Mouse (Mus musculus) liver, embryonic 14.5 days (tissue): ENCODE data around the gene Gpr3. TPM values are rescaled to one million over a fixed set of nuclear protein-coding genes. Genes with fewer than 3 reads are reported as not detected.
A peak's percentile ranks its signal among the peaks of the same experiment; 100 is the strongest.

Source experiments
- ATAC-seq: fragments of 200-750 bp; cut with Nextera tagmentation; 2 replicates; pipeline ENCODE4 v1.8.0; 2017; ENCODE audit warnings: moderate number of reproducible peaks, mild to moderate bottlenecking, moderate library complexity; ENCODE audit not compliant: insufficient read depth
- DNase-seq, 3 experiments: peaks; one replicate each; pipeline ENCODE4 v3.0.0-alpha.2; 2012 to 2013; ENCODE audit warnings: low read depth in 3 of 3, low spot score in 3 of 3
- H3K27ac ChIP-seq: fragments of 300-500 bp; sonication (generic); 2 replicates; pipeline ENCODE4 v1.5.1; 2014; ENCODE audit warnings: moderate library complexity, mild to moderate bottlenecking, control low read depth, inconsistent platforms
- H3K27me3 ChIP-seq: fragments of 300-500 bp; sonication (generic); 2 replicates; pipeline ENCODE4 v1.6.1; 2014; ENCODE audit warnings: mild to moderate bottlenecking, low read length, moderate library complexity; ENCODE audit not compliant: control insufficient read depth, insufficient read depth
- H3K36me3 ChIP-seq: fragments of 300-500 bp; sonication (generic); replicated peaks from 2 replicates; pipeline ENCODE4 v1.6.1; 2014; ENCODE audit warnings: low read depth; ENCODE audit not compliant: control insufficient read depth, insufficient read depth
- H3K4me1 ChIP-seq, 2 experiments: fragments of 200-500 bp in 1 of 2; fragments of 300-500 bp in 1 of 2; sonication (generic) in 1 of 2; replicated peaks; 2 replicates each; pipeline ENCODE4 v1.6.1; 2012 to 2014; ENCODE audit warnings: antibody characterized with exemption in 1 of 2, inconsistent platforms in 1 of 2, low read length in 1 of 2; ENCODE audit not compliant: control insufficient read depth in 2 of 2, insufficient read depth in 2 of 2
- H3K4me2 ChIP-seq: fragments of 300-500 bp; sonication (generic); 2 replicates; pipeline ENCODE4 v1.6.1; 2014; ENCODE audit warnings: low read depth, mild to moderate bottlenecking, control low read depth, moderate library complexity
- H3K4me3 ChIP-seq, 2 experiments: fragments of 200-500 bp in 1 of 2; fragments of 300-500 bp in 1 of 2; sonication (generic) in 1 of 2; 2 replicates each; pipeline ENCODE4 v1.5.1; 2012 to 2014; ENCODE audit warnings: low read depth in 2 of 2, low read length in 2 of 2, mild to moderate bottlenecking in 2 of 2, control low read depth in 1 of 2, inconsistent platforms in 1 of 2, moderate library complexity in 1 of 2; ENCODE audit not compliant: insufficient read depth in 1 of 2
- H3K9ac ChIP-seq: fragments of 300-500 bp; sonication (generic); replicated peaks from 2 replicates; pipeline ENCODE4 v1.6.1; 2014; ENCODE audit warnings: mild to moderate bottlenecking, control low read depth, moderate library complexity
- H3K9me3 ChIP-seq: fragments of 300-500 bp; sonication (generic); 2 replicates; pipeline ENCODE4 v1.6.1; 2016; ENCODE audit warnings: low read length, mixed read lengths; ENCODE audit not compliant: control insufficient read depth
- CTCF ChIP-seq: IDR thresholded peaks from 2 replicates; pipeline ENCODE4 v1.5.1; 2016; ENCODE audit warnings: antibody characterized with exemption, low read depth, control low read depth
- EP300 ChIP-seq: IDR thresholded peaks from 2 replicates; pipeline ENCODE4 v1.6.1; 2016; ENCODE audit warnings: antibody characterized with exemption, low read depth
- WGBS: fragments of 180-500 bp; shearing (Covaris S2); extraction: QIAGEN DNeasy Blood & Tissue Kit; methylation state at CpG from one replicate; pipeline ENCODE4 v1.1.7; 2014; ENCODE audit not compliant: insufficient replicate concordance; 5-methylcytosine and 5-hydroxymethylcytosine counted together
- polyA plus RNA-seq, 2 experiments: library from polyadenylated mRNA; depleted of rRNA in 1 of 2; stranded (reverse) in 1 of 2; unstranded in 1 of 2; fragments of >200 nt; fragmentation: Nextera tagmentation in 1 of 2; extraction: Ambion mirVana in 1 of 2; gene quantifications; 2 replicates each; pipeline versions ENCODE4 v1.2.1 to v1.2.3; 2012 to 2014

Gpr3 gene
- polyA plus RNA-seq, 2 experiments = not detected

DNA sequence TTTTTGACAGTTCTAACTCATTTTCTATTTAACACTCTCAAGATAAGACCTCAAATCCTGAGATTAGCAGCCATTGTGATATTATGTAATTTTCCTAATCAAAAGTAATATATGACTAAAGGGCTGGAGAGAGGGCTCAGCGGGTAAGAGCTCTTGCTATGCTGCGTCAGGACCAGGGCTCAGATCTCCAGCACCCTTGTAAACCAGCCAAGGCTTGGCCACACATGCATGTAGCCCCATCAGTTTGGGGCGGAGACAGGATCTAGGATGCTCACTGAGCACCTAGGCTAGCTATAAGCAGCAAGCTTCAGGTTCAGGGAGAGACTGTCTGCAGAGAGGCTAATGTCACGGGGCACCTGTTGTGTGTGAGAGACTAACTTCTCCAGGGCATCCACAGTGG, 39.9 kb downstream of the Gpr3 start:
- Histone ChIP-seq H3K4me1 (peaks cover 3 to 36% of the 10 kb centered on the region in 2 experiments), H3K27ac (no peak overlapping the region), H3K27me3 (no peaks in the 10 kb centered on the region), H3K9me3 (no peaks in the 10 kb centered on the region), H3K4me3 (no peak overlapping the region), H3K9ac (no peak overlapping the region), H3K36me3 (peaks cover 5% of the 10 kb centered on the region; the same call in 1 of the 2 replicates), H3K4me2 (no peak overlapping the region)
- 83% methylated on average over 4 of the region's 4 CpGs for WGBS
- ATAC-seq (no peak), DNase-seq (no peak)
- TF ChIP-seq EP300 = no peak
- no peak for TF ChIP-seq CTCF

DNA sequence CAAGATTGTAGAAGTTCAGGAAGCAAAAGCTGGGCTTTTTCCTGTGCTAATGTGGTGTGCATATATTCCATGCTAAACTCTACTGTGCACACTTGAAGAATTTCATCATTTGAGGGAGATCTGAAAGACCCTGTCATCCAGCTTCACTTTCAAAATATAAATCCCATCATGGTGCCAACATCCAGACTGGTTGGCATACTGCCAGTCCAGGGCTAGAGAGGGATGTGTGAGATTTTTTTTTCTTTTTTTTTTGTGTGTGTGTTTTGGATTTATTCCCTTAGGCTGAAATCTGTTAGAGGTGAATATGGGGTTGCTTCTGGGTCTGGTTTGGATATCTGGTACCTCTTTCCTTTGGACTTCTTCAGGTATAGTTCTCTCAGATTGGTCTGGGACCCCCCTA, 41.7 kb downstream of the Gpr3 start:
- DNase-seq = no peak
- no peak for TF ChIP-seq EP300
- no peak for TF ChIP-seq CTCF
- no peak for ATAC-seq
- H3K27ac ChIP-seq = no peak overlapping the region
- H3K4me2 ChIP-seq = no peak overlapping the region; the same call in 1 of the 2 replicates
- no peaks in the 10 kb centered on the region for H3K36me3 ChIP-seq
- no peak overlapping the region for H3K4me3 ChIP-seq
- no peaks in the 10 kb centered on the region for H3K27me3 ChIP-seq
- peaks cover 3 to 33% of the 10 kb centered on the region in 2 experiments for H3K4me1 ChIP-seq
- H3K9ac ChIP-seq = no peak overlapping the region
- no peaks in the 10 kb centered on the region for H3K9me3 ChIP-seq

DNA sequence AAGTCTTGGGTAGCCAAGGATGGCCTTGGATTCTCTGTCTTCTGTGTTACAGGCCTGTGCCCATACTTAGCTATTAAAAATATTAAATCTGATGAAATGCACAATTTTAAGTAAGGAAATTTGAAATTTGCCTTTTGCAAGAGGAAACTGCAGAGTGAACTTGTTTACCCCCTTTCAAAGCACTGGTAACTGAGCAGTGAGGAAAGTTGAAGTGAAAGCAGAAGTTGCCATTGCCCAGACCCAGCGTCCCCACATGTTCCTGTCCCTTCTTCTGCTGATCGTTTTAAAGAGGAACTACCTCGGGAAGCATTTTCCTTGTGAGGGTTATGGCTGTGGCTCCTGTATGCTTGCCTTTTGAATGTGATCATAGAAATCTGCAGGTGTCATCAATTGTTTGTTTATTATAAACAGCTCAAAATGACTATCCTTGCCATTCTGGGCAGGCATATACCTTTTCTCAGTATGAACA, 42.2 kb downstream of the Gpr3 start:
- WGBS = 15% methylated on average over 3 of the region's 3 CpGs
- no peak for TF ChIP-seq EP300
- TF ChIP-seq CTCF = no peak
- no peaks in the 10 kb centered on the region for H3K36me3 ChIP-seq
- no peaks in the 10 kb centered on the region for H3K27me3 ChIP-seq
- H3K9me3 ChIP-seq = no peaks in the 10 kb centered on the region
- peak overlapping the region; percentile 9; the same call in 1 of the 2 replicates for H3K4me2 ChIP-seq
- ATAC-seq = no peak
- peak in 1 of 3 experiments; percentile 36 for DNase-seq
- H3K4me3 ChIP-seq = no peak overlapping the region
- H3K9ac ChIP-seq = no peak overlapping the region
- peaks cover 3 to 31% of the 10 kb centered on the region in 2 experiments for H3K4me1 ChIP-seq
- no peak overlapping the region for H3K27ac ChIP-seq

DNA sequence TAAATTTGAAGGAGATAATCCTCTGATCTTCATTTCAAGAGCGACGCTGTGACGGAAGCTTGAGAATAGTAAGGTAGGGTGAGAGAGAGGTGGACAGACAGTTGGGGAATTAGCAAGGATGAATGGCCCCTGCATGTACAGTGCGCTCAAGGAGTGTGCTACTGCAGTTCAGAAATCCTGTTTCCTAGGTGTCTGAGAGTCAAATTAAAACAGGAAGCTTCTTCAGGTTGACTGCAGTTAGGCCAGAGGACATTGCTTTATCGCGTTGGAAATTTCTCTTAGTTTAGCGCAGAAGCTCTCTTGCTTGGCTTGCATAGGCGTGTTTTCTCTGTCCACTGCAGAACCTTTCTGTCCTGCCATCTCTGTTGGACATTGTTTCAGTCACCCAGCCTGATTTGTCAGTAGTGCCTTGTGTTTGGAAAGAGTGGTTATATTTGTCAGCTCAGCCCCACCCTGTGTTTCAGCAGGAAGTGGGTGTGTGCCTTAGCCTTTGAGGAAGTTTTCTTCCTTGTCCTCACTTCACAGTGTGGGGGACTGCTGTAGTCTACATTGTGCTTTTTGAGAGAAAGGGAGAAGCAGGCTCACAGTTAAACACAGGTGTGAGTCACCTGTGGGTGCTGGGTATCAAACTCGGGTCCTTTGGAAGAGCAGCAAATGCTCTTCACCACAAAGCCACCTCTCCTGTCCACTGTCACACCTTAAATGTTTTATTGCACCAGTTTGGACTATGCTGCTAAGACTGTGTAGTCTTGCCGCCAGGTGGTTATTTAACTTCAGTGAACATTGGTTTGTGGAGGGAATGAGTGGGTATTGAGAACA, 42.9 kb downstream of the Gpr3 start:
- Histone ChIP-seq H3K27ac (no peak overlapping the region; the same call in 1 of the 2 replicates), H3K27me3 (no peaks in the 10 kb centered on the region), H3K9me3 (no peaks in the 10 kb centered on the region), H3K4me1 (peaks cover 3 to 29% of the 10 kb centered on the region in 2 experiments; a peak in 3 of 4 replicates), H3K36me3 (no peaks in the 10 kb centered on the region), H3K9ac (no peak overlapping the region), H3K4me2 (peak overlapping the region; percentile 24), H3K4me3 (no peak overlapping the region)
- no peak for ATAC-seq
- no peak for DNase-seq
- WGBS = 35% methylated on average over 10 of the region's 10 CpGs
- no peak for TF ChIP-seq EP300

DNA sequence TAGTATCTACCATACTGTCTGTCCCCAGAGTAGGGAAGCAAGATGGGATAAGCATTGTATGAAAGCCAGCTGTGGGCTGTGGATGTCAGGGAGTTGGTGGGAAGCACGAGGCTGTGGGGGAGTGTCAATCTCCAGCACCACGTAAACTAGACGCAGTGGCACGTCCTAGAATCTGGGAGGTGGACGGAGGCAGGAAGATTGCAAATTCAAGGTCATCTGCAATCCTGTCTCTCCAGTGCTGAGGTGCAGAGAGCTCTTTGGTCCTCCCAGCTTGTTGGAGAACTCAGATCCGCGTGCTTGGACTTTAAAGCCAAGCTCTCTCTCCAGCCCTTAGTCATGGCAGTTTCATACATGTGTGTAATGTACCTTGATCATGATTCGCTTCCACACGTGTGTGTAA, 45.6 kb downstream of the Gpr3 start:
- Histone ChIP-seq H3K9me3 (no peaks in the 10 kb centered on the region), H3K27ac (no peak overlapping the region), H3K36me3 (no peaks in the 10 kb centered on the region), H3K9ac (no peak overlapping the region), H3K4me1 (peaks cover 0 to 16% of the 10 kb centered on the region in 2 experiments; a peak in 3 of 4 replicates), H3K4me2 (no peak overlapping the region), H3K4me3 (no peak overlapping the region), H3K27me3 (no peaks in the 10 kb centered on the region)
- TF ChIP-seq CTCF (no peak), EP300 (no peak)
- ATAC-seq (no peak), DNase-seq (no peak)
- WGBS = 84% methylated on average over 9 of the region's 9 CpGs
